Mouse (Mus musculus) embryonic facial prominence, embryonic 12.5 days (tissue): ENCODE results near the gene Phactr1. TPM values are rescaled to one million over a fixed set of nuclear protein-coding genes. Genes with fewer than 3 reads are reported as not detected.

ENCODE experiments used
- ATAC-seq: fragments of 200-750 bp; cut with Nextera tagmentation; 2 replicates; pipeline ENCODE4 v1.8.0; 2017; ENCODE audit not compliant: insufficient number of reproducible peaks, insufficient read depth, low FRiP score, low TSS enrichment
- H3K27ac ChIP-seq: fragments of 300-500 bp; sonication (generic); 2 replicates; pipeline ENCODE4 v1.5.1; 2016; ENCODE audit warnings: mild to moderate bottlenecking
- H3K27me3 ChIP-seq: fragments of 300-500 bp; sonication (generic); 2 replicates; pipeline ENCODE4 v1.6.1; 2016; ENCODE audit warnings: mild to moderate bottlenecking, moderate library complexity
- H3K36me3 ChIP-seq: fragments of 300-500 bp; sonication (generic); 2 replicates; pipeline ENCODE4 v1.6.1; 2016; ENCODE audit warnings: mild to moderate bottlenecking
- H3K4me1 ChIP-seq: fragments of 300-500 bp; sonication (generic); 2 replicates; pipeline ENCODE4 v1.6.1; 2016
- H3K4me2 ChIP-seq: fragments of 300-500 bp; sonication (generic); replicated peaks from 2 replicates; pipeline ENCODE4 v1.6.1; 2016; ENCODE audit warnings: mild to moderate bottlenecking, moderate library complexity
- H3K4me3 ChIP-seq: fragments of 300-500 bp; sonication (generic); 2 replicates; pipeline ENCODE4 v1.5.1; 2016; ENCODE audit warnings: mild to moderate bottlenecking
- H3K9ac ChIP-seq: fragments of 300-500 bp; sonication (generic); 2 replicates; pipeline ENCODE4 v1.6.1; 2016; ENCODE audit warnings: mild to moderate bottlenecking, moderate library complexity
- H3K9me3 ChIP-seq: fragments of 300-500 bp; sonication (generic); 2 replicates; pipeline ENCODE4 v1.6.1; 2016; ENCODE audit warnings: mild to moderate bottlenecking, moderate library complexity
- WGBS: fragments of 180-500 bp; shearing (Covaris S2); methylation state at CpG from one replicate; pipeline ENCODE4 v1.1.7; 2016; 5-methylcytosine and 5-hydroxymethylcytosine counted together
- polyA plus RNA-seq: library from polyadenylated mRNA; unstranded; fragments of >200 nt; fragmentation: Nextera tagmentation; extraction: Ambion mirVana; gene quantifications from 2 replicates; pipeline ENCODE4 v1.2.1, GENCODE M21; 2016

The Phactr1 gene
- polyA plus RNA-seq, 1 experiment from 2014 or later: 16.1 TPM

DNA sequence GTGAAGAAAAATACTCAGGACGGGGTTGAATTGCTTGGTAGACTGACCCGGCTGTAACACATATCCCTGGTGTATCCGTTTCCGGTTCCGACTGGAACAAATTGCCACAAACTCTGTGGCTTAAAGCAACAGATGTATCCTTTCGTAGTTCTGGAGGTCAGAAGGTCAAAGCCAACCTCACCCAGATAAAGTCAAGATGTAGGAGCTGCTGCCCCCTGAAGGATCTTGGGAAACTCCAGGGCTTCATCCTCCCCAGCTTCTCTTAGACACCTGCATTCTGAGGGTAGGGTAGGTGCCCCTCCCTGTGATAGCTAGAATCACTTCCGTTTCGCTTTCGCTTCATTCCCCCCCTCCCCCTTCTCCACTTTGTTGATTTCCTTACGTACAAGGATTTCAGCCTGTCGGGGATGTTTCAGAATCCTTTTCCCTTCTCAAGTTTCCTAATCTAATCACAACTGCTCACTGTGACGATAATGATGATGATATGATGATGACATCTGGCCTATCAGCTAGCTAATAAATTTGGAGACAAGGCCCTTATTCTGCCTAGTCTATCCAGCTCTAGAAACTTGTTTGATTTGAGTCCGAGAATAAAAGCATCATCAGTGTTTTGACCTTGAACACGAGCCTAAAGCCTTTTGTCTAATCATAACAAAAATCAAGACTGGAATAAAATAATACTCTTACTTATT is 203.8 kb downstream of the Phactr1 start:
- H3K9ac ChIP-seq: no peak overlapping the region
- H3K9me3 ChIP-seq: no peaks in the 10 kb centered on the region
- no peak overlapping the region for H3K4me2 ChIP-seq
- 0 out of 2 replicates have a peak, but pooled peaks cover 8% of the 10 kb centered on the region for H3K4me1 ChIP-seq
- no peak for ATAC-seq
- H3K27me3 ChIP-seq: no peaks in the 10 kb centered on the region
- no peak overlapping the region for H3K4me3 ChIP-seq
- H3K36me3 ChIP-seq: no peaks in the 10 kb centered on the region
- WGBS: 37% methylated on average over 14 of the region's 14 CpGs
- no peak overlapping the region for H3K27ac ChIP-seq

DNA sequence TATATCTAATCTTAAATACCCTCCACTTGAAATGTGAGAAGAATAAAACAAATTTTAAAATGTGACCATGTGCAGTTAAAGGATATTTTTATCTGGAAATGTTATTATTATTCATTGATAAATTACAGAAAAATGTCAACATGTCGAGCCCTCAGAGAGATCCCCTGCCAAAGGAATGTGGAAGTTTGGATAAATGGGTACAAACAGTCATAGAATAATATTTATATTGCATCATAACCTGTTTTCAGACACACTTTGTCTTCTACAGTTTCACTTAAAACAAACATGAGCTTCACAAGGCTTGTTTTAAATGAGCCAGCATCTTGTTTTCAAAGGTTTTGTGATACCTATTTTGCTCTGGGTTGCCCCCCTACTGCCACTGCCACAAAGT is 204.3 kb downstream of the Phactr1 start:
- Histone ChIP-seq H3K4me1 (0 out of 2 replicates have a peak, but pooled peaks cover 8% of the 10 kb centered on the region), H3K9me3 (no peaks in the 10 kb centered on the region), H3K4me2 (no peak overlapping the region), H3K27me3 (no peaks in the 10 kb centered on the region), H3K9ac (no peak overlapping the region), H3K36me3 (no peaks in the 10 kb centered on the region), H3K4me3 (no peak overlapping the region), H3K27ac (no peak overlapping the region)
- WGBS: 46% methylated on average over 1 of the region's 1 CpGs
- no peak for ATAC-seq

- no peak overlapping the region for H3K4me2 ChIP-seq
- no peak overlapping the region for H3K9ac ChIP-seq
- H3K27me3 ChIP-seq: no peaks in the 10 kb centered on the region
- no peak overlapping the region for H3K27ac ChIP-seq
- no peak overlapping the region for H3K4me3 ChIP-seq
- H3K4me1 ChIP-seq: 0 out of 2 replicates have a peak, but pooled peaks cover 12% of the 10 kb centered on the region
- H3K36me3 ChIP-seq: no peaks in the 10 kb centered on the region
- no peak for ATAC-seq
- 80% methylated on average over 5 of the region's 5 CpGs for WGBS
- H3K9me3 ChIP-seq: no peaks in the 10 kb centered on the region
Observed at GRCm38 (mm10) chr13:42887701-42888100, 207.3 kb downstream of the Phactr1 start.

- WGBS: 68% methylated on average over 12 of the region's 12 CpGs
- Histone ChIP-seq H3K27me3 (no peaks in the 10 kb centered on the region), H3K9me3 (no peaks in the 10 kb centered on the region), H3K27ac (no peak overlapping the region), H3K4me2 (no peak overlapping the region), H3K9ac (no peak overlapping the region), H3K4me1 (0 out of 2 replicates have a peak, but pooled peaks cover 4% of the 10 kb centered on the region), H3K4me3 (no peak overlapping the region), H3K36me3 (no peaks in the 10 kb centered on the region)
- no peak for ATAC-seq
Observed at GRCm38 (mm10) chr13:42889516-42890474, 209.4 kb downstream of the Phactr1 start.

- H3K27me3 ChIP-seq: no peaks in the 10 kb centered on the region
- 74% methylated on average over 5 of the region's 5 CpGs for WGBS
- H3K9ac ChIP-seq: no peak overlapping the region
- no peak overlapping the region for H3K27ac ChIP-seq
- H3K4me3 ChIP-seq: no peak overlapping the region
- no peak for ATAC-seq
- H3K9me3 ChIP-seq: no peaks in the 10 kb centered on the region
- 0 out of 2 replicates have a peak, but pooled peaks cover 4% of the 10 kb centered on the region for H3K4me1 ChIP-seq
- H3K36me3 ChIP-seq: no peaks in the 10 kb centered on the region
- H3K4me2 ChIP-seq: no peak overlapping the region
Observed at GRCm38 (mm10) chr13:42890651-42891050, 210.2 kb downstream of the Phactr1 start.

- H3K4me3 ChIP-seq: no peak overlapping the region
- H3K9ac ChIP-seq: no peak overlapping the region
- 0 out of 2 replicates have a peak, but pooled peaks cover 4% of the 10 kb centered on the region for H3K4me1 ChIP-seq
- H3K9me3 ChIP-seq: no peaks in the 10 kb centered on the region
- no peak overlapping the region for H3K27ac ChIP-seq
- H3K4me2 ChIP-seq: no peak overlapping the region
- no peak for ATAC-seq
- H3K27me3 ChIP-seq: no peaks in the 10 kb centered on the region
- 92% methylated on average over 10 of the region's 10 CpGs for WGBS
- H3K36me3 ChIP-seq: no peaks in the 10 kb centered on the region
Observed at GRCm38 (mm10) chr13:42894016-42894415, 213.6 kb downstream of the Phactr1 start.

- Histone ChIP-seq H3K4me1 (peaks cover 4% of the 10 kb centered on the region; the same call in 1 of the 2 replicates), H3K4me2 (no peak overlapping the region), H3K9me3 (no peaks in the 10 kb centered on the region), H3K9ac (no peak overlapping the region), H3K27ac (no peak overlapping the region), H3K36me3 (no peaks in the 10 kb centered on the region), H3K4me3 (no peak overlapping the region), H3K27me3 (no peaks in the 10 kb centered on the region)
- WGBS: 93% methylated on average over 12 of the region's 12 CpGs
- no peak for ATAC-seq
Observed at GRCm38 (mm10) chr13:42894598-42894997, 214.2 kb downstream of the Phactr1 start.

- no peak overlapping the region for H3K27ac ChIP-seq
- WGBS: 46% methylated on average over 3 of the region's 3 CpGs
- H3K27me3 ChIP-seq: no peaks in the 10 kb centered on the region
- no peaks in the 10 kb centered on the region; the same call in 1 of the 2 replicates for H3K4me1 ChIP-seq
- no peaks in the 10 kb centered on the region for H3K9me3 ChIP-seq
- no peak overlapping the region for H3K4me2 ChIP-seq
- no peak overlapping the region for H3K4me3 ChIP-seq
- H3K9ac ChIP-seq: no peak overlapping the region
- no peak for ATAC-seq
- H3K36me3 ChIP-seq: no peaks in the 10 kb centered on the region
Observed at GRCm38 (mm10) chr13:42895980-42896379, 215.6 kb downstream of the Phactr1 start.

- no peak overlapping the region for H3K9ac ChIP-seq
Observed at GRCm38 (mm10) chr13:42899611-42900010, 219.2 kb downstream of the Phactr1 start.

GRCm38 (mm10) chr13:42901837-42902236 is 221.4 kb downstream of the Phactr1 start:
- Histone ChIP-seq H3K9me3 (no peaks in the 10 kb centered on the region), H3K9ac (no peak overlapping the region), H3K27me3 (no peaks in the 10 kb centered on the region), H3K27ac (no peak overlapping the region), H3K36me3 (no peaks in the 10 kb centered on the region), H3K4me2 (no peak overlapping the region), H3K4me1 (no peaks in the 10 kb centered on the region; the same call in 1 of the 2 replicates), H3K4me3 (no peak overlapping the region)
- 95% methylated on average over 2 of the region's 2 CpGs for WGBS
- no peak for ATAC-seq

More at GRCm38 (mm10) chr13:42899611-42900010, 219.2 kb downstream of the Phactr1 start:
- Histone ChIP-seq H3K9me3 (no peaks in the 10 kb centered on the region), H3K27ac (no peak overlapping the region), H3K4me3 (no peak overlapping the region), H3K36me3 (no peaks in the 10 kb centered on the region), H3K27me3 (no peaks in the 10 kb centered on the region), H3K4me2 (no peak overlapping the region), H3K4me1 (no peaks in the 10 kb centered on the region; the same call in 1 of the 2 replicates)
- 56% methylated on average over 3 of the region's 3 CpGs for WGBS
- no peak for ATAC-seq

DNA sequence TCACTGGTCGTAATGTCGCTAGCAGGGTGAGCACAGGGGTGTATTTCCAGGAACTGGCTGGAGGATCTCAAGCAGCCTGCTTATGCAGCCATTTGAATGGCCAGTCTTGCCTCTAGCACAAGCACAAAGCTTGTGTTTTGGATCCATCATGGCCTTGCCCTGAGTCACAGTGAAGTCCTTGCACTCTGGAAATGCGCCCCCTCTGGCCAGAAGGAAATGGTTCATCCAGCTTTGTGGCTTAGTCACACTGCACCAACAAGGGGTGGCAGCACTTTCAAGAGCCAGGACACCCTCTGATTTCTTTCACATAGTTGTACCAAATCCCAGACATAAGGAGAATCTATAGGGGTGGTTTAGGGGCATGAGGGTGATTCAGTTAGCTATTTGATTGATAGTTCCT is 222.4 kb downstream of the Phactr1 start:
- Histone ChIP-seq H3K4me3 (no peak overlapping the region), H3K4me1 (no peaks in the 10 kb centered on the region; the same call in 1 of the 2 replicates), H3K9ac (no peak overlapping the region), H3K9me3 (no peaks in the 10 kb centered on the region), H3K4me2 (no peak overlapping the region), H3K27ac (no peak overlapping the region), H3K36me3 (no peaks in the 10 kb centered on the region), H3K27me3 (no peaks in the 10 kb centered on the region)
- ATAC-seq: no peak
- WGBS: 85% methylated on average over 3 of the region's 3 CpGs
